Mouse (Mus musculus): ENCODE data around the gene Uts2b.

Gene Uts2b

GRCm38 (mm10) chr16:27370191-27370590, at the start of gene Uts2b:
Uts2b (minus strand) TSS chr16:27370239.
- no peak for ATAC-seq (ENCODE audit: low TSS enrichment)

- no peak for ATAC-seq (ENCODE audit: low TSS enrichment)
These were observed 47.6 kb upstream of the Uts2b start for GRCm38 (mm10) chr16:27417632-27418031.

- ATAC-seq (ENCODE audit: low TSS enrichment), result peak; percentile 62
These were observed 47.0 kb upstream of the Uts2b start for GRCm38 (mm10) chr16:27416937-27417584.

- no peak for ATAC-seq (ENCODE audit: low TSS enrichment)
These were observed 34.1 kb upstream of the Uts2b start for GRCm38 (mm10) chr16:27404107-27404506.

GRCm38 (mm10) chr16:27401579-27401978, 31.5 kb upstream of the Uts2b start:
- no peak for ATAC-seq (ENCODE audit: low TSS enrichment)

- ATAC-seq (ENCODE audit: low TSS enrichment), result no peak
These were observed 29.7 kb upstream of the Uts2b start for GRCm38 (mm10) chr16:27399719-27400253.

GRCm38 (mm10) chr16:27399026-27399718, 29.1 kb upstream of the Uts2b start:
- ATAC-seq (ENCODE audit: low TSS enrichment), result no peak

GRCm38 (mm10) chr16:27396951-27397350, 26.9 kb upstream of the Uts2b start:
- no peak for ATAC-seq (ENCODE audit: low TSS enrichment)

- peak; percentile 42; the same call in 1 of the 2 replicates for ATAC-seq (ENCODE audit: low TSS enrichment)
These were observed 25.4 kb upstream of the Uts2b start for GRCm38 (mm10) chr16:27395251-27396037.

GRCm38 (mm10) chr16:27391845-27392244, 21.8 kb upstream of the Uts2b start:
- ATAC-seq (ENCODE audit: low TSS enrichment), result no peak

- no peak for ATAC-seq (ENCODE audit: low TSS enrichment)
These were observed 20.3 kb upstream of the Uts2b start for GRCm38 (mm10) chr16:27390306-27390705.

GRCm38 (mm10) chr16:27389534-27390282, 19.7 kb upstream of the Uts2b start:
- no peak; the same call in 1 of the 2 replicates for ATAC-seq (ENCODE audit: low TSS enrichment)

- peak; percentile 70 for ATAC-seq (ENCODE audit: low TSS enrichment)
These were observed 18.9 kb upstream of the Uts2b start, which contains the start of gene Ccdc50 for GRCm38 (mm10) chr16:27388761-27389451. Ccdc50 (plus strand) TSS chr16:27388869.

- ATAC-seq (ENCODE audit: low TSS enrichment), result no peak
These were observed 17.9 kb upstream of the Uts2b start for GRCm38 (mm10) chr16:27387634-27388611.

- no peak for ATAC-seq (ENCODE audit: low TSS enrichment)
These were observed 16.9 kb upstream of the Uts2b start for GRCm38 (mm10) chr16:27386850-27387407.

GRCm38 (mm10) chr16:27385649-27386048, 15.6 kb upstream of the Uts2b start:
- no peak for ATAC-seq (ENCODE audit: low TSS enrichment)

GRCm38 (mm10) chr16:27384893-27385603, 15.0 kb upstream of the Uts2b start:
- ATAC-seq (ENCODE audit: low TSS enrichment), result peak; percentile 38

- no peak for ATAC-seq (ENCODE audit: low TSS enrichment)
These were observed 12.2 kb upstream of the Uts2b start for GRCm38 (mm10) chr16:27382217-27382616.

GRCm38 (mm10) chr16:27376556-27376955, 6.5 kb upstream of the Uts2b start:
- ATAC-seq (ENCODE audit: low TSS enrichment), result no peak
